Mouse (Mus musculus) liver, embryonic 14.5 days (tissue): ENCODE data around the gene Bag3.

Experiments used
- CTCF ChIP-seq: IDR thresholded peaks from 2 replicates; pipeline ENCODE4 v1.5.1; 2016; ENCODE audit warnings: antibody characterized with exemption, low read depth, control low read depth
- EP300 ChIP-seq: IDR thresholded peaks from 2 replicates; pipeline ENCODE4 v1.6.1; 2016; ENCODE audit warnings: antibody characterized with exemption, low read depth

- TF ChIP-seq EP300, result no peak
- TF ChIP-seq CTCF, result no peak
Observed at GRCm38 (mm10) chr7:128541771-128542170, 18.4 kb downstream of the Bag3 start.
